Mouse (Mus musculus): Measurements from ENCODE around the gene Slc22a7. TPM values are rescaled to one million over a fixed set of nuclear protein-coding genes. Genes with fewer than 3 reads are reported as not detected.
A peak's percentile ranks its signal among the peaks of the same experiment; 100 is the strongest.

Slc22a7 gene
- total and polyA plus RNA-seq, 2 experiments, result 27.9 to 46.8 TPM

DNA sequence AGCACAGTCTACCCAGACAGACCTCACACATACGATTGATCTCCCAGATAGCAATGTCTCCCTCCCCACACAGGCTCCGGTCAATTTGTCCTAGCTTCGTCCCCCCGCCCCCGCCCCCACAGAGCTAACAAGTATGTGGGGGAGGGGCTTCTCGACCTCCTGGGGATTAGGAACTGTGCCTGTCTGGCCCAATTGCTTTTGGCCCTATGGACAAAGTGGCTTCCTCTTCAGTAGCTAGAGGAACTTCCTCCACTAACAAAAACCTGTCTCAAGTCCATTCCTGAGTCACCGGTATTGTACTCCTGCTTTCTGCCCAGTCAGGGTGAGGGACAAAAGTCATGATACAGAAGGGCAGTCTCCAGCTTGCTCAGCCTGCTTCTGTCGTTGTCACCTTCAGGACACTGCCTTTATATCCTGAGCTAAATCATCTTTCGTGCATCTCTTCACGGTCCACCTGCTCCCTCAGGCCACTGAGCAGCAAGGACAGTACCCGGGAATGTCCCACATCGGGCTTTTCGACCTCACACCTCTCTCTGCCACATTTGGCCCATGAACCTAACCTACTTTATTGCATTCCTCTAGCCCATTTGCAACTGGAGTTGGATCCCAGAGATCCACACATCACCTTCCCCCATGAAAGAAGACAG, 15.2 kb upstream of the Slc22a7 start:
- Histone ChIP-seq H3K27ac (replicated peaks; ENCODE audit: insufficient read depth, low read depth, low read length) (peak overlapping the region; percentile 87), H3K4me1 (ENCODE audit: control insufficient read depth, insufficient read depth, low read length) (peaks cover 22% of the 10 kb centered on the region), H3K79me2 (ENCODE audit: control insufficient read depth, insufficient read depth, low read length) (no peaks in the 10 kb centered on the region), H3K4me3 (ENCODE audit: insufficient read depth, low read depth, low read length) (no peak overlapping the region), H3K36me3 (ENCODE audit: control insufficient read depth, insufficient read depth, low read length) (no peaks in the 10 kb centered on the region), H3K27me3 (ENCODE audit: control insufficient read depth, insufficient read depth, low read length) (no peaks in the 10 kb centered on the region), H3K9ac (ENCODE audit: low read depth, low read length) (peak overlapping the region; percentile 45)
- TF ChIP-seq POLR2A (IDR thresholded peaks at IDR 0.05; ENCODE audit: extremely low read depth, insufficient read depth, low read length) (no peak), CTCF (IDR thresholded peaks at IDR 0.05; ENCODE audit: low read depth, low read length) (no peak)
- DNase-seq (ENCODE audit: extremely low read depth, low read depth, low spot score), result peak; percentile 83
- WGBS, result 3% methylated on average over 13 of the region's 13 CpGs

DNA sequence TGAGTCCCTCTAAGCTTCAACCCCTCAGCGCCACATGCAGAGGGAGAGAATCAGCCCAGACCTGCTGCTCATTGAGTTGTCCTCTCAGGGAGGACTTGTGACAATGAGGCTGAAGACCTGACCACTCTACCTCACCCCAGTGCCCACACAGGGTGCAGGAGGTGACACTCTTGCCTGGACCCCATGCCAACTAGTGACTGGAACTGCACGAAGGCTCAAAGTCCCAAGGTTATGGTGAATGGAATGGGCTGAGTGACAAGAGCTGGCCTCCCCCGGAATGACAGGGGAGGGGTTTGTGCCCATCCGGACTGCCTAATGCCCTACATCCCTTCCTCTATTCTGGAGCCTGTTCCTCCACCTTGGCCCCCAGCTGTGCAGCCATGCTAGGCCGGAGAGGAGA, 14.4 kb upstream of the Slc22a7 start:
- H3K9ac ChIP-seq (ENCODE audit: low read depth, low read length), result peak overlapping the region; percentile 45
- H3K4me1 ChIP-seq (ENCODE audit: control insufficient read depth, insufficient read depth, low read length), result peaks cover 26% of the 10 kb centered on the region
- peak overlapping the region; percentile 87 for H3K27ac ChIP-seq (replicated peaks; ENCODE audit: insufficient read depth, low read depth, low read length)
- TF ChIP-seq POLR2A (IDR thresholded peaks at IDR 0.05; ENCODE audit: extremely low read depth, insufficient read depth, low read length) (0 out of 2 replicates have a peak, but pooled peaks have one; percentile 4), CTCF (IDR thresholded peaks at IDR 0.05; ENCODE audit: low read depth, low read length) (no peak)
- whole genome bisulfite sequencing, result 8% methylated on average over 5 of the region's 5 CpGs
- H3K79me2 ChIP-seq (ENCODE audit: control insufficient read depth, insufficient read depth, low read length), result no peaks in the 10 kb centered on the region
- H3K36me3 ChIP-seq (ENCODE audit: control insufficient read depth, insufficient read depth, low read length), result no peaks in the 10 kb centered on the region
- DNase-seq (ENCODE audit: extremely low read depth, low read depth, low spot score), result peak; percentile 97
- H3K27me3 ChIP-seq (ENCODE audit: control insufficient read depth, insufficient read depth, low read length), result no peaks in the 10 kb centered on the region
- H3K4me3 ChIP-seq (ENCODE audit: insufficient read depth, low read depth, low read length), result no peak overlapping the region

GRCm38 (mm10) chr17:46446264-46446663, 8.0 kb upstream of the Slc22a7 start:
- Histone ChIP-seq H3K79me2 (ENCODE audit: control insufficient read depth, insufficient read depth, low read length) (no peaks in the 10 kb centered on the region), H3K4me3 (ENCODE audit: insufficient read depth, low read depth, low read length) (no peak overlapping the region), H3K9ac (ENCODE audit: low read depth, low read length) (no peak overlapping the region), H3K27me3 (ENCODE audit: control insufficient read depth, insufficient read depth, low read length) (no peaks in the 10 kb centered on the region), H3K36me3 (ENCODE audit: control insufficient read depth, insufficient read depth, low read length) (no peaks in the 10 kb centered on the region), H3K27ac (replicated peaks; ENCODE audit: insufficient read depth, low read depth, low read length) (no peak overlapping the region), H3K4me1 (ENCODE audit: control insufficient read depth, insufficient read depth, low read length) (peaks cover 4% of the 10 kb centered on the region; the same call in 1 of the 2 replicates)
- 92% methylated on average over 16 of the region's 16 CpGs for WGBS
- no peak for DNase-seq (ENCODE audit: extremely low read depth, low read depth, low spot score)
- no peak for TF ChIP-seq POLR2A (IDR thresholded peaks at IDR 0.05; ENCODE audit: extremely low read depth, insufficient read depth, low read length)
- TF ChIP-seq CTCF (IDR thresholded peaks at IDR 0.05; ENCODE audit: low read depth, low read length), result no peak

DNA sequence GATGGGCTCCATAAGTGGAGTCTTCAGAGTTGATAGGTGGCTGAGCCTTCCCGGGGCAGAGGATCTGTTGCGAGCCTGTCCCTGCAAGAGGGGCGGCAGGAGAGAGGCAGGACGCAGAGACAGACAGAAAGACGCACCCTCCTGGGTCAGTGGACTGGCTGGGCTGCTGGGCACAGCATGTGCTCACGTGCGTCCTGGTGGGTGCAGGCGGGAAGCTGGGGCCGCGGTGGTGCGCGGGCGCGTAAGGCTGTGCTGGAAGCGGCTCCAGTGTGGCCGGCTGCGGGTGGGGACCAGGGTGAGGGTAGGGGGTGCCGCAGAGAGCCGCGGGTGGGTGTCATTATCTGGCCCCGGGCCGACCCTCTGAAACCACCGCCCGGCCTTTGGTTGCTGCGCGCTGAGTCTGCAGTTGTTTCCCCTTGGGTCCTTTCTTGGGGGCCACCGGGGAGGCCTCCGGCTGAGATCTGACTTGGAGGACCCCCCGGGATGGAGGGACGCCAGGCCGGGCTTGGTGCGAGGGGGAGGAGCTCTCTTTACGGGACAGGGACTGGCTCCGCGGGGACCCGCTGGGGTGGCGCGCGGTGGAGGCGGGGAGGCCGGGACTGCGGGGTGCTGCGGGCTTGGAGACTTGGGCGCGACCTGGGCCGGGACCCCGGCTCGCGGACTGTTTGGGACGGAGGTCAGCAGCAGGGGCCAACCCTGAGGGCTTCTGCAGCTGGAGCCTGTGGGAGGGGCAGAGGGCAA, 6.8 kb upstream of the Slc22a7 start:
- Histone ChIP-seq H3K27ac (replicated peaks; ENCODE audit: insufficient read depth, low read depth, low read length) (no peak overlapping the region), H3K4me1 (ENCODE audit: control insufficient read depth, insufficient read depth, low read length) (peaks cover 4% of the 10 kb centered on the region; the same call in 1 of the 2 replicates), H3K36me3 (ENCODE audit: control insufficient read depth, insufficient read depth, low read length) (no peaks in the 10 kb centered on the region), H3K79me2 (ENCODE audit: control insufficient read depth, insufficient read depth, low read length) (no peaks in the 10 kb centered on the region), H3K4me3 (ENCODE audit: insufficient read depth, low read depth, low read length) (peak overlapping the region; percentile 29; the same call in 1 of the 2 replicates), H3K9ac (ENCODE audit: low read depth, low read length) (peak overlapping the region; percentile 33), H3K27me3 (ENCODE audit: control insufficient read depth, insufficient read depth, low read length) (no peaks in the 10 kb centered on the region)
- no peak for DNase-seq (ENCODE audit: extremely low read depth, low read depth, low spot score)
- TF ChIP-seq CTCF (IDR thresholded peaks at IDR 0.05; ENCODE audit: low read depth, low read length), result no peak
- TF ChIP-seq POLR2A (IDR thresholded peaks at IDR 0.05; ENCODE audit: extremely low read depth, insufficient read depth, low read length), result no peak
- 26% methylated on average over 50 of the region's 50 CpGs for WGBS

DNA sequence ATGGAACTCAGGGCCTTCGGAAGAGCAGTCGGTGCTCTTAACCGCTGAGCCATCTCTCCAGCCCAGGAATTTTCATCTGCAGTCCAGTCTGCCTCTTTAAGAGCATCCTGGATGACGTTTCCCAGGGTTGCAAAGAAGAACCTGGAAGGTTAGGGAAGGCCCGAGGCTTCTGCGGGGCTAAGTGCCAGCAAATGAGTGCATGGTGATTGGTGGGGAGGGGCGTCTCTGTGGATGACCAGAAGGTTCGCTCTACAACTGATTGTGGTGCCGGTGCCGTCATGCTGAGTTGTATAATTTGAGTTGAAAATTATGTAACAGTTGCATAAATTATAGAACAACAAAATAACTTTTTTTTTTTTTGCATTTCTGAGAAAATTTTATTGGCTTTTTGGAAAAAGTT, 919 bp upstream of the Slc22a7 start:
- 58% methylated on average over 10 of the region's 10 CpGs for WGBS

More for the DNA sequence above, 919 bp upstream of the Slc22a7 start:
- Histone ChIP-seq H3K27me3 (ENCODE audit: control insufficient read depth, insufficient read depth, low read length) (no peaks in the 10 kb centered on the region), H3K27ac (replicated peaks; ENCODE audit: insufficient read depth, low read depth, low read length) (peak overlapping the region; percentile 92), H3K36me3 (ENCODE audit: control insufficient read depth, insufficient read depth, low read length) (no peaks in the 10 kb centered on the region), H3K4me1 (ENCODE audit: control insufficient read depth, insufficient read depth, low read length) (peaks cover 13% of the 10 kb centered on the region), H3K9ac (ENCODE audit: low read depth, low read length) (no peak overlapping the region), H3K79me2 (ENCODE audit: control insufficient read depth, insufficient read depth, low read length) (no peaks in the 10 kb centered on the region), H3K4me3 (ENCODE audit: insufficient read depth, low read depth, low read length) (no peak overlapping the region)
- DNase-seq (ENCODE audit: extremely low read depth, low read depth, low spot score), result no peak
- TF ChIP-seq CTCF (IDR thresholded peaks at IDR 0.05; ENCODE audit: low read depth, low read length), result no peak
- TF ChIP-seq POLR2A (IDR thresholded peaks at IDR 0.05; ENCODE audit: extremely low read depth, insufficient read depth, low read length), result no peak
